Mouse (Mus musculus) embryonic facial prominence, embryonic 15.5 days (tissue): ENCODE data around the gene Tmc1. TPM values are rescaled to one million over a fixed set of nuclear protein-coding genes. Genes with fewer than 3 reads are reported as not detected.

Source experiments
- ATAC-seq: fragments of 200-750 bp; cut with Nextera tagmentation; 2 replicates; pipeline ENCODE4 v1.8.0; 2017; ENCODE audit warnings: low read depth, moderate TSS enrichment; ENCODE audit not compliant: insufficient number of reproducible peaks, low FRiP score, low TSS enrichment
- H3K27ac ChIP-seq: fragments of 300-500 bp; sonication (generic); replicated peaks from 2 replicates; pipeline ENCODE4 v1.5.1; 2015; ENCODE audit warnings: mild to moderate bottlenecking, inconsistent platforms
- H3K27me3 ChIP-seq: fragments of 300-500 bp; sonication (generic); 2 replicates; pipeline ENCODE4 v1.6.1; 2015; ENCODE audit warnings: inconsistent platforms
- H3K36me3 ChIP-seq: fragments of 300-500 bp; sonication (generic); 2 replicates; pipeline ENCODE4 v1.6.1; 2015; ENCODE audit warnings: mild to moderate bottlenecking, inconsistent platforms
- H3K4me1 ChIP-seq: fragments of 300-500 bp; sonication (generic); 2 replicates; pipeline ENCODE4 v1.6.1; 2015; ENCODE audit warnings: inconsistent platforms
- H3K4me2 ChIP-seq: fragments of 300-500 bp; sonication (generic); replicated peaks from 2 replicates; pipeline ENCODE4 v1.6.1; 2015; ENCODE audit warnings: mild to moderate bottlenecking, inconsistent platforms
- H3K4me3 ChIP-seq: fragments of 300-500 bp; sonication (generic); replicated peaks from 2 replicates; pipeline ENCODE4 v1.5.1; 2015; ENCODE audit warnings: mild to moderate bottlenecking, inconsistent platforms
- H3K9ac ChIP-seq: fragments of 300-500 bp; sonication (generic); 2 replicates; pipeline ENCODE4 v1.6.1; 2015; ENCODE audit warnings: inconsistent platforms
- H3K9me3 ChIP-seq: fragments of 300-500 bp; sonication (generic); replicated peaks from 2 replicates; pipeline ENCODE4 v1.6.1; 2016; ENCODE audit warnings: inconsistent platforms
- WGBS: fragments of 180-500 bp; shearing (Covaris S2); methylation state at CpG from one replicate; pipeline ENCODE4 v1.1.7; 2015; 5-methylcytosine and 5-hydroxymethylcytosine counted together
- polyA plus RNA-seq: library from polyadenylated mRNA; unstranded; fragments of >200 nt; fragmentation: Nextera tagmentation; extraction: Ambion mirVana; gene quantifications from 2 replicates; pipeline ENCODE4 v1.2.1, GENCODE M21; 2015

Tmc1 gene
- polyA plus RNA-seq, 1 experiment from 2014 or later: 0.17 TPM

DNA sequence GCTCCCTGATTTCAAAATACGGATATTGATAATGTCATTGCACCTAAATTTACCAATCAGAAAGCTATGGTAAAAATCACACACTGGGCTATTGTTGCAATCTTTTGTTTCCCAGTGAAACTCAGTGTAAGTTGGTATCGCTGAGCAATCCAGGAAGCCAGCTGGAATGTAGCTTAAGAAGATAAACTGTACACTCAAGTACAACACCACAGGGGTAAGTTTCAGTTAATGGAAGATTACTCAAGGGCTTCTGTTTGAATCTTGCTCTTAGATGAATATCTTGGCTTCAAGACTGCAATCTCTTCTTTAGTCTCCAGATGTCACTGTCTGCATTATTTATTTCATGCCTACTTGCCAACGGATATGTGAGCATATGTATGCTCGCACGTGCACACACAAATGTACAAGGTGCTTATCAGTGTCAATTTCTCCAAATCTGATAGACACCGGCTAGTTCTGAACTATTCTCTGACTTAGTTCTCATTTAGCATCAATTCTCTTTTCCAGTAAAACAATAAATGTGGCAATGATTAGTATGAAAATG lies 156.4 kb downstream of the Tmc1 start:
- ATAC-seq: no peak
- Histone ChIP-seq H3K9me3 (no peaks in the 10 kb centered on the region), H3K36me3 (no peaks in the 10 kb centered on the region), H3K27me3 (no peaks in the 10 kb centered on the region), H3K4me1 (no peaks in the 10 kb centered on the region), H3K4me3 (no peak overlapping the region), H3K27ac (no peak overlapping the region), H3K9ac (no peak overlapping the region), H3K4me2 (no peak overlapping the region)
- WGBS: 35% methylated on average over 6 of the region's 6 CpGs

DNA sequence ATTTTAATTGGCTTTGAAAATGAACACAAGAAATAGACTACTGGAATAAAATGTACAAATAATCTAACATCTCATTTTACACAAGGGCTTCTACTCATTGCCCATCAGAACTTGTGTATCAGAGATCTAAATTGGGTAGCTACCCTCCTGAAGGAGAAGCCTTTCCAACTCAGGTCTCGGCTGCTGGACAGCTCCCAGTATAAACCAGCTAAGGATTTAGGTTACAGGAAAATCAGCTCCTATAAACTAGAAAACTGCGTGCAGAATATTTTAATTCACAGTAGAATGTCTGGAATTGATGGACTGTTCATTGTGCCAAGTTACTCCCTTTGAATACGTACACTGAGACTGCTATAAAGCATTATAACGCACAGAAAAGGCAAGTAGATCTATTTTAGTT lies 158.0 kb downstream of the Tmc1 start:
- WGBS: 20% methylated on average over 4 of the region's 4 CpGs
- Histone ChIP-seq H3K9ac (no peak overlapping the region), H3K4me3 (no peak overlapping the region), H3K27ac (no peak overlapping the region), H3K4me1 (no peaks in the 10 kb centered on the region), H3K27me3 (no peaks in the 10 kb centered on the region), H3K9me3 (no peaks in the 10 kb centered on the region), H3K4me2 (no peak overlapping the region), H3K36me3 (no peaks in the 10 kb centered on the region)
- no peak for ATAC-seq

DNA sequence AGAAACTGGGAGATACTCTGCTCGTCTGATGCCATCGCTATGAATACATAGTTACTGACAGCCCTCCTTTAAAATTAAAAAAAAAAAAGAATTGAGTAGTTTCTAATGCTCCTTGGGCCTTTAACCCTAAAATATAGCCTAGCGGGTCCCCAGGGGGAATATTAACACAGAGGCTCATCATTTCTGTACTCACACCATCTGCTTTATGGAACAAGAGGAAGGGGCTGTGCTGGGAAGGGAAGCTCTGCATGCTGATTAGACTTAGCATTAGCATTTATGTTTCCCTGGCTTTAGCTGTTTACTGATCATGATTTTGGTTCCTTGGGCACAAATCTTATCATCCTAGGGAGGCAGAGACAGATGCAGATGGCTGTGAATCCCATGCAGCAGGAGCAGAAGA lies 159.0 kb downstream of the Tmc1 start:
- H3K4me2 ChIP-seq: no peak overlapping the region
- no peaks in the 10 kb centered on the region for H3K4me1 ChIP-seq
- H3K36me3 ChIP-seq: no peaks in the 10 kb centered on the region
- no peak for ATAC-seq
- H3K4me3 ChIP-seq: no peak overlapping the region
- H3K27ac ChIP-seq: no peak overlapping the region
- H3K9ac ChIP-seq: no peak overlapping the region
- WGBS: 77% methylated on average over 3 of the region's 3 CpGs
- H3K9me3 ChIP-seq: no peaks in the 10 kb centered on the region
- no peaks in the 10 kb centered on the region for H3K27me3 ChIP-seq

DNA sequence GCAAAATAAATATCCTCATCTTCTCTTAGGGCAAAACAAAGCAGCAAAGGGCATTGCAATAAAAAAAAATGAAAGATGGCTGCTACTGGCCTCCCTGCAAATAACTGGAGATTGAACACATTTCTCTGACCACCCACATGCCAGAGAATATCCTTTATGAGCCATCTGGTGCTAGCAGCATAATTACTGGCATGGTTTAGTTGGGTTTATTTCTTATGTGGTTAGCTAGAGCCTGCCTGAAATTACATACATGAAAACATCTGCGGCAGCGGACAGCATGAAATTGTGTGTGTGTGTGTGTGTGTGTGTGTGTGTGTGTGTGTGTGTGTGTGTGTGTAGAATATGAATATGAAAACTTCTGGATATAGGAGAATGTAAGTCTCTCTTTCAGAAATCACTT lies 161.2 kb downstream of the Tmc1 start:
- peak; percentile 54; the same call in 1 of the 2 replicates for ATAC-seq

DNA sequence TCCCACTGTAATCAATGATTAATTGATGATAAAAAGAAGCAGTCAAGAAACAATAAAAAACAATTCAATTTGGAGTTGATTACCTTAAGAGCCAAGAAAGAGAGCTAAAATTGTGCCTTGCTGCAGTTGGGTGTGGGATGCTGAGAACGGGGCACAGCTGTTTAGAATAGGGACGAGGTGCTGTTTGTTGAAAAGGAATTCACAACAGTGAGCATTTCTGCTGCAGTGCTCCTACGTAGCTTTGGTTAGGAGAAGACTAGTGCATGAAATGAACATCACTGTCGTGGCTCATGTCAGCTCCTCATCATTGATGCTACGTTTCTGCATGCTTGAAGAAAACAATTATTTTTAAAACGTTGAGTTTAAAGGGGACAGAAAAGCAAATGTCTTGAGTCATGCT lies 166.7 kb downstream of the Tmc1 start:
- Histone ChIP-seq H3K4me3 (no peak overlapping the region), H3K27me3 (no peaks in the 10 kb centered on the region), H3K4me1 (no peaks in the 10 kb centered on the region), H3K9ac (no peak overlapping the region), H3K36me3 (no peaks in the 10 kb centered on the region), H3K4me2 (no peak overlapping the region), H3K9me3 (no peaks in the 10 kb centered on the region), H3K27ac (no peak overlapping the region)
- WGBS: 67% methylated on average over 6 of the region's 6 CpGs
- ATAC-seq: no peak

More for the DNA sequence above, 161.2 kb downstream of the Tmc1 start:
- Histone ChIP-seq H3K4me3 (no peak overlapping the region), H3K9me3 (no peaks in the 10 kb centered on the region), H3K36me3 (no peaks in the 10 kb centered on the region), H3K4me2 (no peak overlapping the region), H3K27me3 (no peaks in the 10 kb centered on the region), H3K9ac (no peak overlapping the region), H3K4me1 (no peaks in the 10 kb centered on the region), H3K27ac (no peak overlapping the region)
- WGBS: 42% methylated on average over 2 of the region's 2 CpGs

DNA sequence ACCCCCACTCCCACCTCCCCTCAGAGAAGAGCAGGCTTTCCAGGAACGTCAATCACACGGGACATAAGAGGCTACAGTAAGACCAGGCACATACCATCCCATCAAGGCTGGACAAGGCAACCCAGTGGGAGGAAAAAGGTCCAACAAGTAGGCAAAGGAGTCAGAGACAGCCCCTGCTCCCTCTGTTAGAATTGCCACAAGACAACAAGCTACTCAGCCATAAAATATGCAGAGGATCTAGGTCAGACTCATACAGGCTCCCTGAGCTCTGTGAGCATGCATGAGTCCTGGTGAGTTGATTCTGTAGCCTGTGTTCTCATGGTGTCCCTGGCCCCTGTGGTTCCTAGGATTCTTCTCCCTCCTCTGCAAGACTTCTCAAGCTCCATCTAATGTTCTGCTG lies 178.3 kb downstream of the Tmc1 start:
- H3K36me3 ChIP-seq: no peaks in the 10 kb centered on the region
- H3K4me2 ChIP-seq: no peak overlapping the region
- WGBS: 66% methylated on average over 2 of the region's 2 CpGs
- H3K9ac ChIP-seq: no peak overlapping the region
- no peaks in the 10 kb centered on the region for H3K4me1 ChIP-seq
- no peak overlapping the region for H3K4me3 ChIP-seq
- no peaks in the 10 kb centered on the region for H3K27me3 ChIP-seq
- no peak overlapping the region for H3K27ac ChIP-seq
- ATAC-seq: no peak
- H3K9me3 ChIP-seq: no peaks in the 10 kb centered on the region

DNA sequence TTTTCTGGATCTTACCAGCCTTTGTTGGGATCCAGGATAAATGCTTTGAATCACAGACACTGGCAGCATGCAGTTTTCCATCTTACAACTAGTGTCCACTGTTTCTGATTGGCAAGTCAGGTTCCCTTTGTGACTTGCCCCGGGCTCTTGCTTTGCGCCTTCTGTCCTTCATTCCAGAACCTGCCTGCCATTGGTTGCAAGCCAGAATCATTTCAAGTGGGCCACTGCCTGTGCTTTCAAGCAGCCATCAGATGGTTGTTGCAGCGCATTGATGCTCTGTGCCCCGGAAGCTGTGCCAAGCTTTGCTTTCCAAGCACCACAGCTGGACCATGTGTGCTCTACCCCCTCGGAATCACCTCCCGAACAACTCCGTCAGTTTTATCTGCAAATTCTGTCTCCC lies 180.1 kb downstream of the Tmc1 start:
- no peaks in the 10 kb centered on the region for H3K9me3 ChIP-seq
- H3K9ac ChIP-seq: no peak overlapping the region
- H3K36me3 ChIP-seq: no peaks in the 10 kb centered on the region
- H3K4me1 ChIP-seq: no peaks in the 10 kb centered on the region
- no peak overlapping the region for H3K4me3 ChIP-seq
- ATAC-seq: no peak
- no peak overlapping the region for H3K27ac ChIP-seq
- no peaks in the 10 kb centered on the region for H3K27me3 ChIP-seq
- WGBS: 85% methylated on average over 7 of the region's 7 CpGs
- H3K4me2 ChIP-seq: no peak overlapping the region

DNA sequence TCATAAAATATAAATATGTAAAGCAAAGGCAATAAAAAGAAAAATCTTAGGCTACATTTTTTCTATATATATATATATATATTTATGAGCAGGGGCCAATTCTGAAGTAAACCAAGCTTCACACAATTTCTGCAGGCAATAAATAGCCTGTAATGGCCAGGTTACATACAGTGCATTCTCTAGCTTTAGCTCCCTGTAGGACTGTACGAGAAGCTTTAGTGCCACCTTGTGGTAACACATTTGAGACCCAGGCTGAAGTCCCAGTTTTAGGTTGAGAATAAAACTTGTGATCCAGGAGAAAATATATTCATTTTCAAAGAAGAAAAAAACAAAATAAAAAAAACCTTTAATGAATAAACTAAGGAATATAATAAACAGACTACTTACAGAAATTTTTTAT lies 189.8 kb downstream of the Tmc1 start:
- WGBS: 18% methylated on average over 1 of the region's 1 CpGs
- H3K36me3 ChIP-seq: no peaks in the 10 kb centered on the region
- no peak for ATAC-seq

DNA sequence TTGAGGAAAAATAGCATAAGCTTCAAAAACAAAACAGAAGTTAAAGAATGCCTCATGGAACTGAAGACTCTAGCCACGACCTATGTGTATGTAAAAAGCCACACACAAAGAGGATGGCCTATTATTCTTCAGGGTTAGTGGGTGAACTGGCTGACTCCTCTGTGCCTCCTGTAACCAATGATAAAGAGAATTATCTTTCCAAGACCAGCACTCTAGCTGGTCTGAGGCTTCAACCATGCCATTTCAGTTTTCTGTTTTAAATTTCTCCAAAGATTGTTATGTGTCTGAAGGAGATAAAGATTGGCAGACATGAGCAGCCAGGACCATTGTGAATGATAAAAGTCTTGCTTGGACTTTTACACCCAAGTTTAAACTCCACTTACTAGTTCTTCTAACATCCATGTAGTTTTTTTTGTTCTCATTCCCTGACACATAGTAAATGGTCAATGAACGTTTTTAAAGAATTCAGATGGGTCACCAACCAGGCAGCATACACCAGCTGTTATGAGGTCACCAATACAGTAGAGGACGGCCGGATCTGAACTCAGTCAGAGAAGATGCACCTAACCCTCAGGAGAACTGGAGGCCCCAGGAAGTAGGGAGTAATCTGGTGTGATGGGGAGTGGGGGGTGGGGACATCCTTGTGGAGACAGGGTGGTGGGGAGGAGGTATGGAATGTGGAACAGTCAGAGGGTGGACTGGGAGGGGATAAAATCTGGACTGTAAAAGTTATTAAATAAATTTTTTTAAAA lies 192.2 kb downstream of the Tmc1 start:
- no peaks in the 10 kb centered on the region for H3K36me3 ChIP-seq
- no peaks in the 10 kb centered on the region for H3K9me3 ChIP-seq
- no peaks in the 10 kb centered on the region for H3K4me1 ChIP-seq
- H3K27ac ChIP-seq: no peak overlapping the region
- H3K4me3 ChIP-seq: no peak overlapping the region
- H3K4me2 ChIP-seq: no peak overlapping the region
- no peak overlapping the region for H3K9ac ChIP-seq
- WGBS: 72% methylated on average over 4 of the region's 4 CpGs
- no peaks in the 10 kb centered on the region for H3K27me3 ChIP-seq
- ATAC-seq: no peak

More for the DNA sequence above, 189.8 kb downstream of the Tmc1 start:
- Histone ChIP-seq H3K9ac (no peak overlapping the region), H3K27me3 (no peaks in the 10 kb centered on the region), H3K27ac (no peak overlapping the region), H3K4me2 (no peak overlapping the region), H3K4me1 (no peaks in the 10 kb centered on the region), H3K4me3 (no peak overlapping the region), H3K9me3 (no peaks in the 10 kb centered on the region)

DNA sequence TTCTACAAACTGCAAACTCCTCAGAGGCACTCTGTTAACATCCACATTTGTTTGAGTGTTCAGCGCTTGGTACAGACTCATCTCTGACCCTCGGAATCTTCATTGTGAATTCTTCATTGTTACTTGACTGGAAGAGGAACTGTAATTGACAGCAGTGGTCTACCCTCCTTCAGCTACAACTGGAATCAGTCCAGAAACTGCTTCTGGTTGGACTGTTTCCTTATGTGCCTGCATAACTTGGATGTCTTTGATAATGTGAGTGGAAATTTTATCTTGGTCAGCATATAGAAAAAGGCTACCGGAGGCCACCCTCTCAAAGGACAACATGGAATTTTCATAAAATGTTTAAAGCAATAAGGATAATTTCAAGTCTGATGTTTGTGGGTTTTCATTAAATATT lies 192.9 kb downstream of the Tmc1 start:
- Histone ChIP-seq H3K4me3 (no peak overlapping the region), H3K27me3 (no peaks in the 10 kb centered on the region), H3K36me3 (no peaks in the 10 kb centered on the region), H3K27ac (no peak overlapping the region), H3K9me3 (no peaks in the 10 kb centered on the region), H3K4me1 (no peaks in the 10 kb centered on the region), H3K9ac (no peak overlapping the region), H3K4me2 (no peak overlapping the region)
- no peak for ATAC-seq
- 40% methylated on average over 3 of the region's 3 CpGs for WGBS

DNA sequence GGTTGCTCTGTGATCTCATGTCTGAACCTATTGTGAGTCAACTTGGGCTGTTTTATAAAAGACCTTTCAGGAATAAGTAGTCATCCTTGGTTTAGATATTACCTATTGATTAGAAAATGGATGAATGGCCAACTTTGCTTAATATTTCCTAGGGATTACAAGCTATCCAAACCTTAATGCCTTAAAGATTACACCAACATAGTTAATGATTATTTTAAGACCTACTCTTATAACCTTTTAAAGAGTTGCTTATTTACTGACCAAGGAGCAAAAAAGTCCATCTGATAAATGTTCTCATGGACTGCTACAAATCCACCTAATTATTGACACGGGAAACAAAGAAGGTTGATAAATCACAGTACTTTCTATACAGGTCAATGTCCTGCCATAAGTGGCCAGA lies 209.4 kb downstream of the Tmc1 start:
- Histone ChIP-seq H3K27ac (no peak overlapping the region), H3K36me3 (no peaks in the 10 kb centered on the region), H3K9me3 (no peaks in the 10 kb centered on the region), H3K9ac (no peak overlapping the region), H3K4me3 (no peak overlapping the region), H3K27me3 (no peaks in the 10 kb centered on the region), H3K4me1 (no peaks in the 10 kb centered on the region), H3K4me2 (no peak overlapping the region)
- ATAC-seq: no peak
- 78% methylated on average over 1 of the region's 1 CpGs for WGBS
